Mouse (Mus musculus) forebrain, embryonic 11.5 days (tissue): Measurements from ENCODE around the gene Crlf3. TPM values are rescaled to one million over a fixed set of nuclear protein-coding genes. Genes with fewer than 3 reads are reported as not detected.
A peak's percentile ranks its signal among the peaks of the same experiment; 100 is the strongest.

ENCODE experiments used
- ATAC-seq: fragments of 200-750 bp; cut with Nextera tagmentation; replicated peaks from 2 replicates; pipeline ENCODE4 v1.8.0; 2017; ENCODE audit warnings: moderate TSS enrichment; ENCODE audit not compliant: low FRiP score
- DNase-seq: peaks from one replicate; pipeline ENCODE4 v3.0.0-alpha.2; 2017; ENCODE audit warnings: low spot score
- H3K27ac ChIP-seq: fragments of 300-500 bp; sonication (generic); 2 replicates; pipeline ENCODE4 v1.5.1; 2014; ENCODE audit warnings: low read depth, low read length
- H3K27me3 ChIP-seq: fragments of 300-500 bp; sonication (generic); 2 replicates; pipeline ENCODE4 v1.6.1; 2014; ENCODE audit warnings: mild to moderate bottlenecking, low read length, mixed read lengths; ENCODE audit not compliant: control insufficient read depth, insufficient read depth
- H3K36me3 ChIP-seq: fragments of 300-500 bp; sonication (generic); 2 replicates; pipeline ENCODE4 v1.6.1; 2014; ENCODE audit warnings: mild to moderate bottlenecking, low read length, moderate library complexity, mixed read lengths; ENCODE audit not compliant: control insufficient read depth, insufficient read depth
- H3K4me1 ChIP-seq: fragments of 300-500 bp; sonication (generic); replicated peaks from 2 replicates; pipeline ENCODE4 v1.6.1; 2014; ENCODE audit warnings: low read length, mixed read lengths; ENCODE audit not compliant: control insufficient read depth, insufficient read depth
- H3K4me2 ChIP-seq: fragments of 300-500 bp; sonication (generic); 2 replicates; pipeline ENCODE4 v1.6.1; 2014; ENCODE audit warnings: low read depth, mild to moderate bottlenecking, low read length, moderate library complexity, mixed read lengths; ENCODE audit not compliant: severe bottlenecking
- H3K4me3 ChIP-seq: fragments of 300-500 bp; sonication (generic); 2 replicates; pipeline ENCODE4 v1.5.1; 2014; ENCODE audit warnings: low read depth, low read length
- H3K9ac ChIP-seq: fragments of 300-500 bp; sonication (generic); 2 replicates; pipeline ENCODE4 v1.6.1; 2014; ENCODE audit warnings: low read length
- H3K9me3 ChIP-seq: fragments of 300-500 bp; sonication (generic); 2 replicates; pipeline ENCODE4 v1.6.1; 2016; ENCODE audit warnings: low read length, mixed read lengths; ENCODE audit not compliant: control insufficient read depth
- WGBS: fragments of 180-500 bp; shearing (Covaris S2); extraction: QIAGEN DNeasy Blood & Tissue Kit; methylation state at CpG from one replicate; pipeline ENCODE4 v1.1.7; 2014; 5-methylcytosine and 5-hydroxymethylcytosine counted together
- polyA plus RNA-seq: library from polyadenylated mRNA; unstranded; fragments of >200 nt; fragmentation: Nextera tagmentation; extraction: Ambion mirVana; gene quantifications from 2 replicates; pipeline ENCODE4 v1.2.1, GENCODE M21; 2014

Crlf3 gene
- polyA plus RNA-seq, 1 experiment from 2014 or later: 37.4 TPM

DNA sequence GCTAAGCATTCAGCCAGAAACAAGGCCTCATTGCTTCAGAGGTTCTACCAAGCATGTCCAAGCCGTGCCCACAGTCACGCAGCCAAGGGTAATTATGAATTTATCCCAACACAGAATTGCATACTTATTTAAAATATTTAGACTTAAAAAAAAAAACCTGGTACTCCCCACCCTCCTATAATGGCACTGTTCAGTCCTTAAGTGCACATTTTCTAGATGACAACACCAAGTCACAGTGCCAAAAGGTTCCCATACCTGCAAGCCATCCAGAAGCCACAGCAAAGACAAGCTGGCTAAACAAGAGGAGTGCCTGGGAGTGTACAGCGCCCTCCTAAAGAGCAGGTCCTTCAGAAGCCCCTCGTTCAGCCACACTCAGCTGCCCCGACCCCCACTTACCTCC lies 27.6 kb downstream of the Crlf3 start:
- H3K27me3 ChIP-seq: no peaks in the 10 kb centered on the region
- H3K9ac ChIP-seq: no peak overlapping the region
- no peak overlapping the region for H3K4me2 ChIP-seq
- no peak for ATAC-seq
- no peaks in the 10 kb centered on the region for H3K9me3 ChIP-seq
- no peaks in the 10 kb centered on the region for H3K36me3 ChIP-seq
- H3K27ac ChIP-seq: no peak overlapping the region
- H3K4me1 ChIP-seq: no peaks in the 10 kb centered on the region
- no peak for DNase-seq
- H3K4me3 ChIP-seq: no peak overlapping the region
- 89% methylated on average over 5 of the region's 5 CpGs for WGBS

DNA sequence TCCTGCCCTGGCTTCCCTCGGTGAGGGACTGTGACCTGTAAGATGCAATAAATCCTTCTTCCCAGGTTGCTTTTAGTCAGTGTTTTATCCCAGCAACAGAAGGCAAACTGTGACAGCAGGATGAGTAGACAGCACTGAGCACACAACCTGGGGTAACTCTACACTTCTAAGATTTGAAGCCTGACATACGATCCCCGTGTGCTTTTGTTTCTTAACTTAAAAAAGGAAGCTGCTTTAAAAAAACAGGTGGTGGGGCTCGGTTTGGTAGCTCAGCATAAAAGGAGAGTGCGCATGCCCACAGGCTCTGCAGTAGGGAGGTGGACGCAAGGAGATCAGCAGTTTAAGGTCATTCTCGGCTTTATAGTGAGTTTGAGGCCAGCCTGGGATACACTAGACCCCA lies 28.3 kb downstream of the Crlf3 start:
- Histone ChIP-seq H3K27me3 (no peaks in the 10 kb centered on the region), H3K9ac (no peak overlapping the region), H3K4me1 (no peaks in the 10 kb centered on the region), H3K36me3 (no peaks in the 10 kb centered on the region), H3K4me2 (no peak overlapping the region), H3K27ac (no peak overlapping the region), H3K4me3 (no peak overlapping the region), H3K9me3 (no peaks in the 10 kb centered on the region)
- WGBS: 78% methylated on average over 7 of the region's 7 CpGs
- ATAC-seq (no peak), DNase-seq (no peak)

DNA sequence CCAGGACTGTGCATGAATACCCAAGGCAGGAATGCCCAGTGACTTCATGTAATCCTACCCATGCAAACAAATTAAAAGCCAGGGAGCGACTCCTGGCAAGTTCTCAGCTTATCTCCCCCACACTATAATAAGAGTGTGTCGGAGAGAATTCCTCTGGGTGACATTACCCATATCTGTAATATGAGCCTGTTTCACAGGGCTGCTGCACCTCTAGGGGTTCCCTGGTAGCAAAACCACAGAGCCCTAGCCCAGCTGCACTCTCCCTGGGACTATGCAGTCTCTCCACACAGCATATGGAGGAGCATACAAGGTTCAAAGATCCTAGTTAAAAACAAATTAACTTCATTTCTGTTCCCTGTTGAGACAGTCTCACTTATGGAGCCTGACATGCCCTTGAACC lies 30.7 kb downstream of the Crlf3 start:
- Histone ChIP-seq H3K36me3 (no peaks in the 10 kb centered on the region), H3K4me2 (no peak overlapping the region), H3K27ac (no peak overlapping the region), H3K27me3 (no peaks in the 10 kb centered on the region), H3K9me3 (no peaks in the 10 kb centered on the region), H3K4me1 (no peaks in the 10 kb centered on the region), H3K4me3 (no peak overlapping the region), H3K9ac (no peak overlapping the region)
- WGBS: 68% methylated on average over 2 of the region's 2 CpGs
- DNase-seq (no peak), ATAC-seq (no peak)

DNA sequence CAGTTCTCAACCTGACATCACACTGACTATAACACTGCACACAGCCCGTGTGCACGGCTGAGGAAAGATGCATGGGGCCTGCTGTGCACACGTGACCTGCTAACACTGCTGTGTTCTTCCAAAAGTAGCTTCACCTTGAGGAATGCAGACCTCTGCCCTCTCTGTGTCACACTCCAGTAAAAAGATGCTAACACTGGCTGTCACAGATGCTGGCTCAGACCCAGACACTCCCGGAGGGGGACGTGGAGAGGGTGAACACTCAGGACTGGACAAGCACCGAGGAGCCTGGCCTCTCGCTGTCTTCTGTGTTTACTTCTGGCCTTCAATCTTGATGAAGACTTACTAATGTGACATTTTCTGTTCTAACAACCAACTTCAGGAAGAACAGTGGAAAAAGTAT lies 33.9 kb downstream of the Crlf3 start:
- no peaks in the 10 kb centered on the region for H3K36me3 ChIP-seq
- H3K4me3 ChIP-seq: no peak overlapping the region
- no peak for DNase-seq
- no peak overlapping the region for H3K9ac ChIP-seq
- H3K9me3 ChIP-seq: no peaks in the 10 kb centered on the region
- H3K4me1 ChIP-seq: no peaks in the 10 kb centered on the region
- 91% methylated on average over 7 of the region's 7 CpGs for WGBS
- H3K4me2 ChIP-seq: no peak overlapping the region
- H3K27me3 ChIP-seq: no peaks in the 10 kb centered on the region
- no peak overlapping the region for H3K27ac ChIP-seq
- no peak for ATAC-seq

DNA sequence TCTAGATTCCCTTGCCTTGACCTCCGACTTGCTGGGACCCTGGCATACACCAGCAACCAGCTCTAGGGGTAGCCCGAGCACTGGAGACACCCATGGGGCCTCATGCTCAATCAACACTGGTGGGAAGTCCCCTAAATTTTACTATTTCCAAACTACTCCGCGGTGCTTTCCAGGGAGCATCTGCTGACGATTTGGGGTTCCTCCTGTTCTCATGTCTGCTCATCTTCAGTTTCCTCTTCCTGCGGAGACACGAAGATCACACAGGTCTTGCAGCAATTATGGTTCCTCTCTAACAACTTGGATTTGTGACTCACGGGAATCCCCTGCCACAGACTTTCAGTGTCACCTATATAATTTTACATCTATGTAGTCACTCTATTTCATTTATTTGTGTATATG lies 37.4 kb downstream of the Crlf3 start:
- ATAC-seq (no peak), DNase-seq (no peak)
- H3K4me2 ChIP-seq: no peak overlapping the region
- no peak overlapping the region for H3K4me3 ChIP-seq
- no peak overlapping the region for H3K9ac ChIP-seq
- H3K27ac ChIP-seq: no peak overlapping the region
- no peaks in the 10 kb centered on the region for H3K4me1 ChIP-seq
- H3K36me3 ChIP-seq: no peaks in the 10 kb centered on the region
- no peaks in the 10 kb centered on the region for H3K27me3 ChIP-seq
- WGBS: 88% methylated on average over 8 of the region's 8 CpGs
- H3K9me3 ChIP-seq: no peaks in the 10 kb centered on the region

DNA sequence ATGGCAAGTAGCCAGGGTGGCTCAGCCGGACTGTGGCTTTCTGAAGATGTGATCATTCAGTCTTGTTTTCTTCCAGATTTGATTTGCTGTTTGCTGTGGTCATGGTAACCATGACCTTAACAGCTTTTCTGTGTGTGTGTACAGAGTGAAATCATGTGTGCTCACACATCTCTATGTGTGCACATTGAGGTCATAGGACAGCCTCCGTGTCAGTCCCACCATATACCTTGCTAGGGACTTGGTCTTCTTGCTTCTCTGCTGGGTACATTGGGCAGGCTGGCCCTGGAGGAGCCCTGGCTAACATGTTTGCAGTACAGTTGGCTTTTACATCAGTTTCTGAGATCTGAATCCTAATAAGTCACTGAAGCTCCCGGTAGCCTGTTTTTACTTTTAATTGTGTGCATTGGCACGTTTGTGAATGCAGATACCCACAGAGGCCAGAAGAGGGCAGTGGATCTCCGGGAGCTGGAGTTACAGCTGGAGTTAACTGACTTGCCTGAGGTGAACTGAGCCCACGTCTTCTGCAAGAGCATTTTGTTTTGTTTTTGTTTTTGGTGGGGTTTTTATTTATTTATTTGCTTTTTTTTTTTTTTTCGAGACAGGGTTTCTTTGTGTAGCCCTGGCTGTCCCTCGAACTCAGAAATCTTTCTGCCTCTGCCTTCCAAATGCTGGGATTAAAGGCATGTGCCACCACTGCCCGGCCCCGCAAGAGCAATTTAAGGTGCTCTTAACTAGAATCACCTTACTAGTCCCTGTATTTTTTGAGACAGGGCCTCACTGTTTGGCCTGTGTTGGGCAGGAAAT lies 38.0 kb downstream of the Crlf3 start:
- Histone ChIP-seq H3K4me1 (no peaks in the 10 kb centered on the region), H3K4me2 (no peak overlapping the region), H3K27ac (no peak overlapping the region), H3K27me3 (no peaks in the 10 kb centered on the region), H3K9ac (no peak overlapping the region), H3K9me3 (no peaks in the 10 kb centered on the region), H3K36me3 (no peaks in the 10 kb centered on the region), H3K4me3 (no peak overlapping the region)
- no peak for ATAC-seq
- WGBS: 60% methylated on average over 10 of the region's 10 CpGs
- peak; percentile 57 for DNase-seq

DNA sequence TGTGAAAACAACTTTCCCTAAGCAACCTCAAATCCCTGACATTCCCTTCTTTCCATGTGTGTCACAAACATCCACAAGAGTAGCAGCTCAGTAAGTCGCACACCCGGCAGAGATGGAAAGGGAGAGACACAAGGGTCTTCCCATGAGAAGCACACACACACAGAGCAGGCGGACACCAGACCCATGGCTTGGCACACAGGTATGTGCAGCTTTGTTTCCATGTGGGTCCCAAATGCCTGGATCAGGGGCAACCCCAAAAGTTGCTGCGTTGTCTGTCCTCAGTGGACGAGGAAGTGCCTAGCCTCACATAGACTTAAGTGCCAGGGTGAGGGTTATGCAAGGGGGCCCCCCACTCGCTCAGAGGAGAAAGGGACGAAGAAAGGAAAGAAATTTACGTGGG lies 43.3 kb downstream of the Crlf3 start:
- ATAC-seq: no peak
- H3K9me3 ChIP-seq: no peaks in the 10 kb centered on the region
- WGBS: 83% methylated on average over 8 of the region's 8 CpGs

DNA sequence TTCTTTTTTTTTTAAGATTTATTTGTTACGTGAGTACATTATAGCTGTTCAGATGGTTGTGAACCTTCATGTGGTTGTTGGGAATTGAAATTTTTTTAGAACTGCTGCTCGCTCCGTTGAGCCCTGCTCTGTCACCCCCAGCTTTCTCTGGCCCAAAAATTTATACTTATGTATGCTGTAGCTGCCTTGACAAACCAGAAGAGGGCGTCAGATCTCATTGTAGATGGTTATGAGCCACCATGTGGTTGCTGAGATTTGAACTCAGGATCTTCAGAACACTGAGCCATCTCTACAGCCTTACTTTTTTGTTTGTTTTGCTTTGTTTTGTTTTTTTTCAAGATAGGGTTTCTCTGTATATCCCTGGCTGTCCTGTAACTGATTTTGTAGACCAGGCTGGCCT lies 59.5 kb downstream of the Crlf3 start:
- Histone ChIP-seq H3K27me3 (no peaks in the 10 kb centered on the region), H3K9ac (no peak overlapping the region), H3K27ac (no peak overlapping the region), H3K9me3 (no peaks in the 10 kb centered on the region), H3K4me2 (no peak overlapping the region), H3K36me3 (peaks cover 11% of the 10 kb centered on the region; the same call in 1 of the 2 replicates), H3K4me3 (no peak overlapping the region), H3K4me1 (no peaks in the 10 kb centered on the region)
- ATAC-seq (no peak), DNase-seq (no peak)
- WGBS: 93% methylated on average over 4 of the region's 4 CpGs

More for the DNA sequence above, 43.3 kb downstream of the Crlf3 start:
- H3K4me2 ChIP-seq: no peak overlapping the region
- H3K27ac ChIP-seq: no peak overlapping the region
- H3K27me3 ChIP-seq: no peaks in the 10 kb centered on the region
- no peak for DNase-seq
- H3K4me1 ChIP-seq: no peaks in the 10 kb centered on the region
- H3K36me3 ChIP-seq: no peaks in the 10 kb centered on the region; the same call in 1 of the 2 replicates
- no peak overlapping the region for H3K9ac ChIP-seq
- H3K4me3 ChIP-seq: no peak overlapping the region

DNA sequence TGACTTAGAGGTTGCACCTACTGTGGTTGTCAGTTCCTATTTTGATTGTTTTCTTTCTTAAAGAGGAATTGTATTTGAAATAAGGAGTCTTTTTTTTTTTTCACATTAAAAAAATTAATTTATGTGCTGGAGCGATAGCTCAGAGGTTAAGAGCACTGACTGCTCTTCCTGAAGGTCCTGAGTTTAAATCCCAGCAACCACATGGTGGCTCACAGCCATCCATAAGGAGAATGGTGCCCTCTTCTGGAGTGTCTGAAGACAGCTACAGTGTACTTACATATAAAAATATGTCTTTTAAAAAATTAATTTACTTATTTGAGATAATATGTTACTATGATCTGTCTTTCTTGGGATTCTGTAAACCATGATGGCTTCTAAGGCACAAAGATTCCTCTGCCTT lies 61.0 kb downstream of the Crlf3 start:
- H3K4me3 ChIP-seq: no peak overlapping the region
- H3K36me3 ChIP-seq: peaks cover 11% of the 10 kb centered on the region; the same call in 1 of the 2 replicates
- H3K27me3 ChIP-seq: no peaks in the 10 kb centered on the region
- no peak overlapping the region for H3K4me2 ChIP-seq
- H3K4me1 ChIP-seq: no peaks in the 10 kb centered on the region
- DNase-seq (no peak), ATAC-seq (no peak)
- H3K27ac ChIP-seq: no peak overlapping the region
- H3K9me3 ChIP-seq: no peaks in the 10 kb centered on the region
- WGBS: 97% methylated on average over 1 of the region's 1 CpGs
- no peak overlapping the region for H3K9ac ChIP-seq
